Mouse (Mus musculus): Measurements from ENCODE around the gene Zfp46. TPM values are rescaled to one million over a fixed set of nuclear protein-coding genes. Genes with fewer than 3 reads are reported as not detected.

The Zfp46 gene
- 22.4 and 23.2 TPM in 2 replicates for polyA plus RNA-seq (2011; ENCODE audit: insufficient read length, low read depth, missing spikeins)

DNA sequence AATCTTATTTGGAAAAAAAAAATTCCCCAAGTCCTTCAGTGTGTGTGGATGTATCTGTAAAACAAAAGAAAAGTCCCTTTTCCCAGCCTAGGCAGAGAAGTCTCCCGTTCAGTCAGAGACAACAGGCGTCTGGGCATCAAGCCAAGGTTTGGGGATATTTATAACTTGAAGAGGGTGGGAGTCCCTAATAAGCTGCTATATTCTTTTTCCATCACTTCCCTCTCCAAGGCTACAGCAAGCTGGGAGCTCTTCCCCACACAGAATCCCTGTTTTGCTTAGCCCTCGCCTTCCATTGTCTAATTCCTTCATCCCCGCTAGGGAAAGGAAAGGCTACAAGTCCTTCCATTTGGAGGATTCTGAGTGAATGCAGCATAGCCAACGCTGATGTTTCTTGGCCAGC, at the start of gene Zfp46:
TSS of gene Zfp46 (plus strand) at position 229 of the 400 bp plus-strand sequence.
- peak within 1 kb of the TSS; percentile 48 for H3K4me3 ChIP-seq (ENCODE audit: insufficient read depth, low read length)
- peak within 1 kb of the TSS; percentile 90 for H3K27ac ChIP-seq (ENCODE audit: insufficient read depth, low read length)
- TF ChIP-seq POLR2A (IDR thresholded peaks at IDR 0.05; ENCODE audit: low read depth, low read length) = peak; percentile 39
- no peak for TF ChIP-seq CTCF (IDR thresholded peaks at IDR 0.05; ENCODE audit: borderline replicate concordance, insufficient read depth, low read length)
- peaks cover 6% of the 10 kb centered on the region for H3K4me1 ChIP-seq (ENCODE audit: control insufficient read depth, insufficient read depth, low read length)

DNA sequence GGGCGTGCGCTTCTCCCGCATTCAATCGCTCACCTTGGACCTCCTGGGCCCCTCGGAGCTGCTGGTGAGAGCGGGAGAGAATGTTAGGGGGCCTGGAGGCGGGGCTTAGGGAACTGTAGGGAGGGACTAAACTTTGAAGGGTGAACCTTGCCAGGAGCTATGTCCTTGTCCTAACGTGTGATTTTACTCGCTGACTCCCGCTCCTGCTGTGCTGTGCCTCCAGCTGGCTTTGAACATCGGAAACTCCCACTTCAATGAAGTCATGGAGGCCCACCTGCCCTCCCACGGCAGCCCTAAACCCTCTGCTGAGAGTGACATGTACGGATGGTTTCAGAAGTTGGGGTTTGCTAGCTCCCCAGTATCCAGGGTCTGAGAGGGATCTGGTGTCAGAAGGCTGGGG, 45.8 kb upstream of the Zfp46 start:
- no peak for TF ChIP-seq POLR2A (IDR thresholded peaks at IDR 0.05; ENCODE audit: low read depth, low read length)
- TF ChIP-seq CTCF (IDR thresholded peaks at IDR 0.05; ENCODE audit: borderline replicate concordance, insufficient read depth, low read length) = no peak
- Histone ChIP-seq H3K4me1 (ENCODE audit: control insufficient read depth, insufficient read depth, low read length) (no peaks in the 10 kb centered on the region), H3K4me3 (ENCODE audit: insufficient read depth, low read length) (no peak overlapping the region), H3K27ac (ENCODE audit: insufficient read depth, low read length) (no peak overlapping the region)

DNA sequence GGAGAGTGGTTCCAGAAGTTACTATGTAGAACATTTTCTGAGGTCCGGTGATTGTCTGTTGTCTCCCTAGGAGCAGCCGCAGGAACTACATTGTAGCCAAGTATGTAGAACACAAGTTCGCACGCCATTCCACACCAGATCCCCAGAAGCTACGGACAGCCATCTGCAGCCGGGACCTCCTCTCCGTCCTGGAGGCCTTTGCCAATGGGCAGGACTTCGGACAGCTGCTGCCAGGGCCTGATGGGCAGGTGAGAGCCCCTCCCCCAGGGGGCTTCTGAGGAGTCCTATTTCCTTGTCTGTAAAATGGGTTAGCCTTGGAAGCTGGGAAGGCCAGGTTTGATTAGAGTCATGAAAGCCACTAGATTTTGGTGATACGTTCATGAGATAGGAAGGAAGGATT, 45.4 kb upstream of the Zfp46 start:
- Histone ChIP-seq H3K4me3 (ENCODE audit: insufficient read depth, low read length) (no peak overlapping the region), H3K27ac (ENCODE audit: insufficient read depth, low read length) (no peak overlapping the region), H3K4me1 (ENCODE audit: control insufficient read depth, insufficient read depth, low read length) (no peaks in the 10 kb centered on the region)
- TF ChIP-seq POLR2A (IDR thresholded peaks at IDR 0.05; ENCODE audit: low read depth, low read length) (no peak), CTCF (IDR thresholded peaks at IDR 0.05; ENCODE audit: borderline replicate concordance, insufficient read depth, low read length) (no peak)

DNA sequence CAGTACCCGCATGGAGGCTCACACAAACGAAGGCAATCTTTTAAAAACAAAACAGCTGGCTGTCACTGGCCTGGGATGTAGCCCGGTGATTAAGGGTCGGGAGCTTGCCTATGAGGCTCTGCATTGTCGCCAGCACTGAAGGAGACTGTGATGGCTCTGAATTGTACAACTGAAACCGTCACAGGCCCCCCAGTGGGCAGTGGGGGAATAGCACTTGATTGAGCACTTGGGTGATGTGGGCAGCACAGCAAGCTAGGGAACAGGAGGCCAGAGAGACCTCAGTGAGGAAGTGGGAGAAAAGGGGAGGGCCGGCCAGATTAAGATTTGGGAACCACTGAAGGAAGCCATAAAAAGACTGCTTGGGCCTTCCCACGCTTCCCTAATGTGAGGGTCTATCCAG, 44.9 kb upstream of the Zfp46 start:
- TF ChIP-seq POLR2A (IDR thresholded peaks at IDR 0.05; ENCODE audit: low read depth, low read length) (no peak), CTCF (IDR thresholded peaks at IDR 0.05; ENCODE audit: borderline replicate concordance, insufficient read depth, low read length) (peak; percentile 50; the same call in 1 of the 2 replicates)
- no peak overlapping the region for H3K27ac ChIP-seq (ENCODE audit: insufficient read depth, low read length)
- no peak overlapping the region for H3K4me3 ChIP-seq (ENCODE audit: insufficient read depth, low read length)
- H3K4me1 ChIP-seq (ENCODE audit: control insufficient read depth, insufficient read depth, low read length) = no peaks in the 10 kb centered on the region

DNA sequence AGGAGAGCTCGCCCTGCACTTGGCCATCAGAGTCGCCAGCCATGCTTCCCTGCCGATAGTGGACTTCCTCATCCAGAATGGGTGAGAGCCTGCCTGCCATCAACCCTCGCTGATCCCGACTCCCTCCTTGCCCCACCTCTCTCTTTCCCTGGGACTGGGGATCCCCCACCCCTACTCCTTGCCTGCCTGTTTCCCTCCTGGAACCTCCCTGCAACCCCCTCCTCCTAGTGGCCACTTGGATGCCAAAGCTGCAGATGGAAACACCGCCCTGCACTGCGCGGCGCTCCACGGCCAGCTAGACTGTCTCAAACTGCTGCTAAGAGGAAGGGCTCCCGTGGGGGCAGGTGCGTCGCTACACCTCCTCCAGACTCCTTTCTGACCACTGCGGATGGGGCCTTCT, 44.4 kb upstream of the Zfp46 start:
- TF ChIP-seq CTCF (IDR thresholded peaks at IDR 0.05; ENCODE audit: borderline replicate concordance, insufficient read depth, low read length) = no peak
- TF ChIP-seq POLR2A (IDR thresholded peaks at IDR 0.05; ENCODE audit: low read depth, low read length) = no peak
- Histone ChIP-seq H3K27ac (ENCODE audit: insufficient read depth, low read length) (no peak overlapping the region), H3K4me1 (ENCODE audit: control insufficient read depth, insufficient read depth, low read length) (no peaks in the 10 kb centered on the region), H3K4me3 (ENCODE audit: insufficient read depth, low read length) (no peak overlapping the region)

DNA sequence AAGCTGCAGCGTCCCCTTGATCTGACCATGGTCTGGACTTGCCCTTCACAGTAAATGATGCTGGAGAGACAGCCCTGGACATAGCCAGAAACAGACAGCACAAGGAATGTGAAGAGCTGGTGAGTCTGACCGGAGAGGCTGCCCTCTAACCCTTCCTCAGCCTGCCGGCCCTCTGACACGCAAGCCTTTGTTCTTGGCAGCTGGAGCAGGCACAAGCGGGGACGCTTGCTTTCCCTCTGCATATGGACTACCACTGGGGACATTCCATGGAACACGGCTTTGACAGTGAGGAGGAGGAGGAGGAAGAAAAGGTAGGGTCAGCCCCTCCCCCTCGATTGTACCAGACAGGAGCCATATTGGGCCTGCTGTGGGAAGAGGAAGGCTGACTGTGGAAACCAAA, 43.5 kb upstream of the Zfp46 start:
- H3K4me1 ChIP-seq (ENCODE audit: control insufficient read depth, insufficient read depth, low read length) = no peaks in the 10 kb centered on the region
- TF ChIP-seq CTCF (IDR thresholded peaks at IDR 0.05; ENCODE audit: borderline replicate concordance, insufficient read depth, low read length) = no peak
- no peak for TF ChIP-seq POLR2A (IDR thresholded peaks at IDR 0.05; ENCODE audit: low read depth, low read length)
- H3K27ac ChIP-seq (ENCODE audit: insufficient read depth, low read length) = no peak overlapping the region
- H3K4me3 ChIP-seq (ENCODE audit: insufficient read depth, low read length) = no peak overlapping the region

DNA sequence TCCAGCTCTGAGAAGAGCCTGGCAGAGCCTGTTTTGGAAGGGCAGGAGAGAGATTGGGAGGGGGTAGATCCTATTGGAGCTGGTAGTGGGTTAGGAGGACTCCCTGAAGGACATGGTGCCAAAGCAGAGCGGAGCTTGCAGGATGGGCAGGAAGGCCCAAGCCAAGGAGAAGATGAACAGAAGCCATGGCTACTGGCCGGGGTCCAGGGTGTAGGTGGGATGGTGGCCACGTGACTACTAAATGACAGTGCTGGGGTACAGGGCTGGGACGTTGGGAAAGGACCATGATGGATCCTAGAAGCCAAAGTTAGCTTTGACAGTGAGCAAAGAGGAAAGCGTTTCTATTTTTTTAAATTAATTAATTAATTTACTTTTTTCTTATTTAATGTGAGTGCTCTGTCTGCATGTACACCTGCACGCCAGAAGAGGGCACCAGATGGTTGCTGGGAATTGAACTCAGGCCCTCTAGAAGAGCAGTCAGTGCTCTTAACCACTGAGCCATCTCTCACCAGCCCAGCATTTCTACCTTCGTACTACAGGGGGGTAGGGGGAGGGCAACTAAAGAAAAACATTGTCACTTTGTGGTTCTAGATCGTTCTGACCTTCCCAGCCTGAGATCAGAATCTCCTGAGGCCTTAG, 42.3 kb upstream of the Zfp46 start:
- H3K27ac ChIP-seq (ENCODE audit: insufficient read depth, low read length) = no peak overlapping the region
- no peaks in the 10 kb centered on the region for H3K4me1 ChIP-seq (ENCODE audit: control insufficient read depth, insufficient read depth, low read length)
- no peak overlapping the region for H3K4me3 ChIP-seq (ENCODE audit: insufficient read depth, low read length)
- peak; percentile 34; the same call in 1 of the 2 replicates for TF ChIP-seq CTCF (IDR thresholded peaks at IDR 0.05; ENCODE audit: borderline replicate concordance, insufficient read depth, low read length)
- TF ChIP-seq POLR2A (IDR thresholded peaks at IDR 0.05; ENCODE audit: low read depth, low read length) = no peak

DNA sequence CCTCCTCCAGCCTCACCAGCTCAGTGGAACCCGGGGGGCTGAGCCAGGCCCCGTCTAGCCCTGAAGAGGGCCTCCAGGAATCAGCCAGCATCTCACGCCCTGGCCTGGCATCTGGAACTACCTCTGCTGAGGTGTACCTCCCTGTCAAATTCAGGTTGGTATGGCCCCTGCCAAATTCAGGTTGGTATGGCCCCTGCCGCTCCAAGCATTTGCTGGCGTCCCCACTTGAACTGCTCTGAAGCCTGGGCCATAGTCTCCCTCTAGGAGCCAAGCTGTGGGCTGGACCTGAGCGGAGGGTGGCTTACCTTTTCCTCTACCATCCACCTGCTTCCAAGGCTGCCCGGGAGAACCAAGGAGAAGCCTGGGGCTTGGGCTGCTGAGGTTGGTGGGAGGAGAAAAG, 41.8 kb upstream of the Zfp46 start:
- Histone ChIP-seq H3K4me3 (ENCODE audit: insufficient read depth, low read length) (no peak overlapping the region), H3K4me1 (ENCODE audit: control insufficient read depth, insufficient read depth, low read length) (no peaks in the 10 kb centered on the region), H3K27ac (ENCODE audit: insufficient read depth, low read length) (no peak overlapping the region)
- TF ChIP-seq CTCF (IDR thresholded peaks at IDR 0.05; ENCODE audit: borderline replicate concordance, insufficient read depth, low read length) = no peak
- no peak for TF ChIP-seq POLR2A (IDR thresholded peaks at IDR 0.05; ENCODE audit: low read depth, low read length)

DNA sequence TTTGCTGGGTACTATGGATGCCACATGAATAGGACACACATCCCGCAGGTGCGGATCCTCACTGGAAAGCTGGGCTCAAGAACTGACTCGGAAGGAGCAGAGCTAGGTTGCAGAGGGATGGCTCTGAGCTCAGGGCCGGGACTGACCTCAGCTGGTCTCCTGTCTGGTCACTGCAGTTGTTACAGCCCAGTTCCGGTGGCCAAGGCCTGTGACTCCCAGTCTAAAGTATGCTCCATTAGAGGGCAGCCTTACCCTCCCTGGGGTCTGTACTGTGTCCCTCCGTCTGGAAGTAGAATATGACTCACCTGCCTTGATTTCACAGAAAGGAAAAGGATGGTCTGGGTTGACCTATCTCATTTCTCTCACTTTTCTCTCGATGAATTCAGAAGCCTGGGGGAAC, 40.3 kb upstream of the Zfp46 start:
- no peak overlapping the region for H3K27ac ChIP-seq (ENCODE audit: insufficient read depth, low read length)

DNA sequence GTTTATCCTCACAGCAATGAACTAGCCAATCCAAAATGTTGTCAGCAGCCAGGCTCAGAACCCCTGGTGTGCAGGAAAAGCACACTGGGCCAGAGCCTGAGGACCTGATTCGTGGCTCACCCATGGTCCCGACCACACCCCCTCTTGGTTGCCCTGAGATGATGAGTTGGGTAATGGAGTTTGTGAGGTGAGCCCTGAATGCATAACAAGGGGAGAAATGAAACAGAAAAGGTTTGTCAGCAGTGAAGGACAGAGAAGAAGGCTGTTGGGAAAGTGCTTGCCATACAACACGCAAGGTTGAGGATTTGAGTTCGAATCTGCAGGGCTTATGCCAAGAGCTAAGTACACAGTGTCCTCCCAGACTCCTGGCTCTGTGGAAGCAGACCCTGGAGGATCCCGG, 38.8 kb upstream of the Zfp46 start:
- no peak overlapping the region for H3K4me3 ChIP-seq (ENCODE audit: insufficient read depth, low read length)
- TF ChIP-seq POLR2A (IDR thresholded peaks at IDR 0.05; ENCODE audit: low read depth, low read length) (no peak), CTCF (IDR thresholded peaks at IDR 0.05; ENCODE audit: borderline replicate concordance, insufficient read depth, low read length) (no peak)
- H3K27ac ChIP-seq (ENCODE audit: insufficient read depth, low read length) = no peak overlapping the region
- H3K4me1 ChIP-seq (ENCODE audit: control insufficient read depth, insufficient read depth, low read length) = 0 out of 2 replicates have a peak, but pooled peaks cover 4% of the 10 kb centered on the region

More for the DNA sequence above, 40.3 kb upstream of the Zfp46 start:
- H3K4me1 ChIP-seq (ENCODE audit: control insufficient read depth, insufficient read depth, low read length) = no peaks in the 10 kb centered on the region
- no peak overlapping the region for H3K4me3 ChIP-seq (ENCODE audit: insufficient read depth, low read length)
- TF ChIP-seq CTCF (IDR thresholded peaks at IDR 0.05; ENCODE audit: borderline replicate concordance, insufficient read depth, low read length) = no peak
- TF ChIP-seq POLR2A (IDR thresholded peaks at IDR 0.05; ENCODE audit: low read depth, low read length) = no peak

Data from embryonic fibroblast, embryonic 13.5 days (primary cell).